Mouse (Mus musculus) cerebellum, adult 9-11 months (tissue): ENCODE results near the gene Gm47959.
A peak's percentile ranks its signal among the peaks of the same experiment; 100 is the strongest.

Experiments
- DNase-seq: peaks from one replicate; pipeline ENCODE4 v3.0.0; 2022

Gene Gm47959

GRCm38 (mm10) chr1:83036892-83037667 is 36.7 kb downstream of the Gm47959 start:
- no peak for DNase-seq

DNA sequence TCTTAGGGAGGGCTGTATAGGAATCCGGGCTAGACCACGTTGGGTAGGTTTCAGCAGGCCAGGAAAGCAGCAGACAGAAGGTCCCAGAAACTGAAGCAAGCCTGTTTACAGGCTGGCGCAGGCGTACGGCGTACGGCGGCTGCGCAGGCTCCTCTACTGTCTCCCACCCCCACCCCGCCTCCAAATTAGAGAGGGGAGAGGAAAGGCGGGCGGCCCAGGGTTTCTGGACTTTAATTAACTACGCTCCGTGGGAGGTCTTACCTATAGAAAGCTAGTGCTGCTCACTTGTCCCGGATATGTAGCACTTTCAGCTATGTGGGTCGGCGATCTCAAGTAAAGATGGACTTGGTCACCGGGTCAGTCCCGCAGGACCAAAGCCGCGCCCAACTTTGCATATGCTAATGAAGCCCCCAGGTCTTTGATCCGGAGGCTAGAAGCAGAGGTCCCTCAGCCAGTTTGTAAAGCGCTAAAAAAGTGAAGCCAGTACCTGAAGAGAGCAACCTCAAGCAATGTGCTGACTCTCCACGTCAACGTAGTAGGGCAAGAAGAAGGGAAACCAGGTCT is 37.8 kb downstream of the Gm47959 start, which contains the start of gene Slc19a3:
Gene Slc19a3, minus strand, starts transcription at position 340 of the 564 bp plus-strand sequence.
- DNase-seq: peak; percentile 21

DNA sequence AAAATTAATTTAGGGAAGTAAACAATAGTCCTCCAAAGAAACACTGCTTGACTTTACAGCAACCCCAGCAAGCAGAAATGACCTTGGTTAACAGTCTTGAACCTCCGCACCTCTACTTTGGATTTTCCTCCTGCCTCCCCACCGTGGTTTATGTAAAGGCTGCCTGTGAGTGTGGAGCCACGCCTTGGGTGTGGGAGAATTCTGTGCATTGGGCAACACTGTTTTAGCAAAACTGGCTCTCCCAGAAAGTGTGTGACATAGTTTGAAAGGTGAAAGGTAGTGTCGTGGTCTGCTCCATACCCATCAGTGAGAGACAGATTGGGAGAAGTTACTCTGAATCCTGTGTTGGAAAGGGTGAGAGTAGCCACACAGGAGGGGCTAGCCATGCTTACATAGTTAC is 38.7 kb downstream of the Gm47959 start:
- no peak for DNase-seq

GRCm38 (mm10) chr1:83042380-83042779 is 42.0 kb downstream of the Gm47959 start, which contains the start of gene Krtap28-10:
Gene Krtap28-10 (minus strand): TSS chr1:83042480.
- DNase-seq: no peak

DNA sequence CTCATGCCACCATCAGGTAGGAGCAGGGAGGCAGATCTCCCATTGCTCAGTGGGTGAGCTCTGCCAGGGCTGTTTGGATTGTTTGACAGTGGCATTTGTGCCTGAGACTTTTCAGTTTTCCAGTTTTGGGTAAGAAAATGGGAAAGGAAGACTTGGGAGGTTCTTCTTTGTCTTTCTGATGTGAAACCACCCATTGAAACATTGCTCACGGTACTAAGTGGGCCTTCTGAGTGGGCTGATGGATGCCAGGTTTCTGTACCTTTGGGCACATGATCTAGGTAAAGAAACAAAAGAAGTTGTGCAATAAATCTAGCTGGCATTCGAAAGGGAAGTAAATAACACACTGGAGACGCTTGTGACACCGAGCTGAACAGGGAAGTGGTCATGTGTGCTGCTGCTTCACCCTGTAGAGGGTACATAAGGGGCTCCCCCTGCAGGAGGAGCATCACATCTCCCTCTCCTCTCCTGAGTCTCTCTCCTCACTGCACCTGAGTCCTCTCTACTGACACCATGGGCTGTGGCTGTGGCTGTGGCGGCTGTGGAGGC is 44.6 kb downstream of the Gm47959 start, which contains the start of gene Gm47969:
Gene Gm47969, plus strand, starts transcription at position 51 of the 546 bp plus-strand sequence.
- DNase-seq: no peak
